Mouse (Mus musculus) kidney, embryonic 14.5 days (tissue): ENCODE measurements around the gene Pou3f1. TPM values are rescaled to one million over a fixed set of nuclear protein-coding genes. Genes with fewer than 3 reads are reported as not detected.

Experiments
- ATAC-seq: fragments of 200-750 bp; cut with Nextera tagmentation; 2 replicates; pipeline ENCODE4 v1.8.0; 2017; ENCODE audit warnings: moderate number of reproducible peaks, mild to moderate bottlenecking, moderate TSS enrichment, moderate library complexity; ENCODE audit not compliant: low FRiP score, low TSS enrichment
- H3K27ac ChIP-seq: fragments of 300-500 bp; sonication (generic); 2 replicates; pipeline ENCODE4 v1.5.1; 2014; ENCODE audit warnings: low read depth, mild to moderate bottlenecking, low read length, moderate library complexity, mixed read lengths
- H3K27me3 ChIP-seq: fragments of 300-500 bp; sonication (generic); 2 replicates; pipeline ENCODE4 v1.6.1; 2014; ENCODE audit warnings: mild to moderate bottlenecking, low read length; ENCODE audit not compliant: control insufficient read depth, insufficient read depth
- H3K36me3 ChIP-seq: fragments of 300-500 bp; sonication (generic); 2 replicates; pipeline ENCODE4 v1.6.1; 2014; ENCODE audit warnings: low read length, mixed read lengths; ENCODE audit not compliant: control insufficient read depth, insufficient read depth
- H3K4me1 ChIP-seq: fragments of 300-500 bp; sonication (generic); 2 replicates; pipeline ENCODE4 v1.6.1; 2014; ENCODE audit warnings: low read length, mixed read lengths; ENCODE audit not compliant: control insufficient read depth, insufficient read depth
- H3K4me2 ChIP-seq: fragments of 300-500 bp; sonication (generic); replicated peaks from 2 replicates; pipeline ENCODE4 v1.6.1; 2014; ENCODE audit warnings: low read depth, mild to moderate bottlenecking, low read length
- H3K4me3 ChIP-seq: fragments of 300-500 bp; sonication (generic); 2 replicates; pipeline ENCODE4 v1.5.1; 2014; ENCODE audit warnings: mild to moderate bottlenecking, low read length
- H3K9ac ChIP-seq: fragments of 300-500 bp; sonication (generic); 2 replicates; pipeline ENCODE4 v1.6.1; 2014; ENCODE audit warnings: low read depth, mild to moderate bottlenecking, low read length, moderate library complexity
- H3K9me3 ChIP-seq: fragments of 300-500 bp; sonication (generic); 2 replicates; pipeline ENCODE4 v1.6.1; 2016; ENCODE audit warnings: low read length; ENCODE audit not compliant: control insufficient read depth
- WGBS: fragments of 180-500 bp; shearing (Covaris S2); extraction: QIAGEN DNeasy Blood & Tissue Kit; methylation state at CpG from one replicate; pipeline ENCODE4 v1.1.7; 2014; 5-methylcytosine and 5-hydroxymethylcytosine counted together
- polyA plus RNA-seq: library from polyadenylated mRNA; unstranded; fragments of >200 nt; fragmentation: Nextera tagmentation; extraction: Ambion mirVana; gene quantifications from 2 replicates; pipeline ENCODE4 v1.2.1, GENCODE M21; 2014

Gene Pou3f1
- polyA plus RNA-seq, 1 experiment from 2014 or later, result 1.6 TPM

DNA sequence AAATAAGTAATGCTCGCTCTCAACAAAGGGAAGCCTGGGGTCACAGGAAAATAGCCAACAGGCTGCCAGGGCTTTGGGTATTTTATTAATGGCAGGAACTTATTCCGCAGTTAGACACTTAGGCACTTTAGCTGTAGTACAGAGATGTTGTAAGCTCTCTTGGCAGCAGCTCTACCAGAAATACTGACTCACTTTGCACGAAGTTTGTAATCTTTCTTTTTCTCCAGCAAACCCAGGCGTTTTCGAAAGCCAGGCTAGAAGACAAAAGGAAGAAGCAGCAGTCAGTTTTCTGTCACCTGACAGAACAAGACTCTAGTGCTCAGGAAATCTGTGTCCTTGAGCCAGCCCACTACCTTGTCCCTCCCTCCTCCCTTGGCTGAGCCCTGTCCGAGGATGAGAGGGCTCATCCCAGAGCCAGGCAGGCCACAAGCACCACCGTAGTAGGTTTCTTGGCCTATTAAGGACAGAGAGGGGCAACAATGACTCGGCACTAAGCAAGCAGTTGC, 29.3 kb downstream of the Pou3f1 start:
- Histone ChIP-seq H3K27ac (no peak overlapping the region), H3K9me3 (no peaks in the 10 kb centered on the region), H3K27me3 (no peaks in the 10 kb centered on the region), H3K4me1 (no peaks in the 10 kb centered on the region), H3K36me3 (peaks cover 50% of the 10 kb centered on the region), H3K9ac (no peak overlapping the region), H3K4me3 (no peak overlapping the region), H3K4me2 (no peak overlapping the region)
- 64% methylated on average over 8 of the region's 8 CpGs for whole genome bisulfite sequencing
- ATAC-seq, result no peak

DNA sequence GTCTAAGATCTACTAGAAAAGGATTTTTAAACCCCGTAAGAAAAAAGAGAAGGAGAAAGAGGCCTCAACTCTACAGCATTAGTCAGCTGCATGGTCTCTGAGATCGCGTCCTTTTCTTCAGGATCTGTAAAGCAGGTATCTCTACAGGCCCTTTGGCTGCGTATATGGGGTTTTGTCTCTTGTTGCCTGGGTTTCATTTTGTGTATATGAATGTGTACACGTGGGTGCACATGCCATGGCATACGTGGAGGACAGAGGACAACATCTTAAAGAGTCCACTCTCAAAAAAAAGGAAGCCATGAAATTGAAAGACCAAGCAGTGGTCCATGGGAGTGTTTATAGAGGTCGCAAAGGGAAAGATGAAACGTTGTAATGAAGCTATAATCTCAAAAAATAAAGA, 34.8 kb downstream of the Pou3f1 start:
- no peaks in the 10 kb centered on the region for H3K27me3 ChIP-seq
- H3K9me3 ChIP-seq, result no peaks in the 10 kb centered on the region
- H3K9ac ChIP-seq, result no peak overlapping the region
- H3K4me3 ChIP-seq, result no peak overlapping the region
- ATAC-seq, result no peak
- H3K4me1 ChIP-seq, result peaks cover 12% of the 10 kb centered on the region
- H3K4me2 ChIP-seq, result no peak overlapping the region
- 85% methylated on average over 8 of the region's 8 CpGs for WGBS
- H3K27ac ChIP-seq, result no peak overlapping the region
- peaks cover 10% of the 10 kb centered on the region; the same call in 1 of the 2 replicates for H3K36me3 ChIP-seq

DNA sequence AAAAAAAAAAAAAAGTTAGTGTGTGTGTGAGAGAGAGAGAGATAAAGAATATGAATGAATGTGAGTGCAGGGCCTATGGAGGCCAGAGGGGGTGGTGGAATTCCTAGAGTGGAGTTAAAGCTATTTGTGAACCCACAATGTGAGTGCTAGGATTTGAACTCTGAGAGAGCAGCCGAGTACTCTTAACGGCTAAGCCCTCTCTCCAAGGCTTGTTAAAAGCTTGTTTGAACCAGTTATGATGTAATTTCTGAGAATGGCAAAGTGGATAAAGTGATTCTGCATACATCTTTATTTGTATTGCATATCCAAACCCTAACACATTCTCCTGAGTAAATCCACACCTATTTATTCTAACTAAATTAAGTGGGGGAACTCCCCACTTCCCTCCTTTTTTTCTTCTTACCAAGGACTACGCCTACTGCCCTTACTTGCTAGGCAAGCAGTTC, 35.8 kb downstream of the Pou3f1 start:
- no peak for ATAC-seq
- Histone ChIP-seq H3K4me3 (peak overlapping the region; percentile 96), H3K36me3 (peaks cover 3% of the 10 kb centered on the region; the same call in 1 of the 2 replicates), H3K4me1 (peaks cover 12% of the 10 kb centered on the region), H3K9ac (peak overlapping the region; percentile 94), H3K27me3 (no peaks in the 10 kb centered on the region), H3K4me2 (peak overlapping the region; percentile 76), H3K9me3 (no peaks in the 10 kb centered on the region), H3K27ac (no peak overlapping the region)
- WGBS, result 81% methylated on average over 3 of the region's 3 CpGs

DNA sequence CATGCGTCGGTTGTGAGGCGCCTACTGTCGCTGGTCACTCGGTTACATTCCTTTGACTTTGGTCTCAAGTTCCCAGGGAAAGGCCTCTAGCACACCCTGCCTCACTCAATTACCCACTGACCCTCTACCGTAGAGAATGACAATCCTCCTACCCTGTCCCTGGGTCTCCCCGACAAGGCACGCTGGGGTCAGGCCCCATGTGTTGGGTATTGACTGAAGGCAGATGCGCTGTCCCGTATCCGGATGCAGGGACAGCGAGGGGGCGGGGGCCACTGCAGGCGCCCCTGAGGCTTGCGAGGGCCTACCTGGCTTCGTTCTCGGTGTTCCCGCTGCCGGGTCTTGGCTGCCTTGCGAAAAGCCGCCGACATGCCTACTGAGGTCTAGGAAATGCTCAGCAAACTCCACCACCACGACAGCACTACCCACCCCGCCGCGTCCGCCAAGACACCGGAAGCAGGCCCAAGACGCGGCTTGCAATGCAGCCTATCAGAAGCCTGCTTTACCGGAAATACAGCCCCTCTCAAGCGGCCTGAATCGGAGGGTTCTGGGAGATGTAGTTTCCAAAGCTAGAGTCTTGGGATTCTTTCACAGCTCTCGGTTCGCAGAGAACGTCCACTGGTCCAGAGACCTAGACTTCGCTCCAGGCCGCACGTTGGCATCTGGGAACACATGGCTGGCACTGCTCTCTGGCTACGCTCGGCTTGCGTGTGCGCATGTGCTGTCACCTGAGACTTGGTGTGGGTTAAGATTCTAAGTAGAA, 36.7 kb downstream of the Pou3f1 start, which contains the start of gene Utp11:
TSS of gene Utp11 (minus strand) at position 466 of the 760 bp plus-strand sequence.
- under 1% methylated on average over 43 of the region's 43 CpGs for WGBS
- Histone ChIP-seq H3K27ac (no peak within 1 kb of the TSS), H3K4me1 (peaks cover 12% of the 10 kb centered on the region), H3K9me3 (no peaks in the 10 kb centered on the region), H3K9ac (peak within 1 kb of the TSS; percentile 94), H3K36me3 (no peaks in the 10 kb centered on the region; the same call in 1 of the 2 replicates), H3K27me3 (no peaks in the 10 kb centered on the region), H3K4me2 (peak within 1 kb of the TSS; percentile 76), H3K4me3 (peak within 1 kb of the TSS; percentile 96)
- ATAC-seq, result peak; percentile 95

DNA sequence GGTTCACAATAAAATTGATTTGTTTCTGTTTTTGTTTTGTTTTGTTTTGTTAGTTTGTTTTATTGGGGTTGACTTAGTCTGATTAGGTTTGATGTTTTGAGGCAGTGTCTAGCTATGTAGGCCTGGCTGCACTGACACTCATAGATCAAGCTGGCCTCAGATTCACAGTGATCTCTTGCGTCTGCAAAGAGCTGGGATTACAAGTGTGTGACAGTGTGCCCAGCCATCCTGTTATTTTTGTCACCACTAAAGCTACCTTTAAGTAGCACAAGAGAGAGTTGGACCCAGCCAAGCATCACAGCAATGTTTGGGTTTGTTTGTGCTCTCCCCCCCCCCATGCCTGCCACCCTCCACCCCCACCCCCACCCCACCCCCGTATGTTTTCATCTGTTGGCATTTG, 38.0 kb downstream of the Pou3f1 start:
- Histone ChIP-seq H3K4me1 (peaks cover 13% of the 10 kb centered on the region), H3K9ac (no peak overlapping the region), H3K27me3 (no peaks in the 10 kb centered on the region), H3K4me2 (no peak overlapping the region), H3K4me3 (no peak overlapping the region), H3K9me3 (no peaks in the 10 kb centered on the region), H3K27ac (no peak overlapping the region), H3K36me3 (no peaks in the 10 kb centered on the region)
- no peak for ATAC-seq
- 34% methylated on average over 2 of the region's 2 CpGs for WGBS

DNA sequence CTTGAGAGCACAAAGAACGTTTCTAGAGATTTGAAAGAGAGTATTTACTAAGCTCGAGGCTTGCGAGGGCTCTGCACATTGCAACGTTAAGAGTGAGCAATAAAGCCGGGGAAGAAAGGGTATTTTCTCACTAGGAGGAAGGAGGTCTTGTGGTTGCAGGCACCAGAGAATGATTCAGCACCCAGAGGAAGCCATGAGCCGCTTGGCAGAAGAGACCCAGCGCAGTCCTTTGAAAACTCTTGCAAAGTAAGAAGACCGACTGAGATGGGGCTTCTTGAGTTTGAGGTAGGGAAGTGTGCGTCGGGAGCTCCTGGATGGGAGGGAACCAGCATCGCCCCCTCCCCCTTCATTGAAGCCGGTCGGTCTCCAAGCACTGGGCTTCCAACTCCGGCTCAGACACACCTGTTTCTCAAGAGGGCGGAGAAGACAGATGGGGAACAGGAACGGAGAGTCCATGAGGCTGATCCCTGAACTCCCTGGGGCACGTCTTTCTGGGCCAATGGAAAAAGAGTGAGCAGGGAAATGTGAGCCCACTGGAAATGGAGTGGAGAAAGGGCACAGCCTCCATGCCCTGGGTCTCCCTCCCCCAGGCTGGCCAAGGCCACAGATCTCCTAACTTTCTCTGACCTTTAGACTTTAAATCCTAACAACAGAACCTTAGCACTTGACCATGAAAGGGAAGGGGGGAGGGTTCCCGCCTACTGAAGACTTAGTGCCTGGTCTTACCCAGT, 39.3 kb downstream of the Pou3f1 start:
- Histone ChIP-seq H3K4me3 (0 out of 2 replicates have a peak overlapping the region, but pooled peaks have one; percentile 10), H3K4me2 (0 out of 2 replicates have a peak overlapping the region, but pooled peaks have one; percentile 15)
- 8% methylated on average over 18 of the region's 18 CpGs for WGBS

DNA sequence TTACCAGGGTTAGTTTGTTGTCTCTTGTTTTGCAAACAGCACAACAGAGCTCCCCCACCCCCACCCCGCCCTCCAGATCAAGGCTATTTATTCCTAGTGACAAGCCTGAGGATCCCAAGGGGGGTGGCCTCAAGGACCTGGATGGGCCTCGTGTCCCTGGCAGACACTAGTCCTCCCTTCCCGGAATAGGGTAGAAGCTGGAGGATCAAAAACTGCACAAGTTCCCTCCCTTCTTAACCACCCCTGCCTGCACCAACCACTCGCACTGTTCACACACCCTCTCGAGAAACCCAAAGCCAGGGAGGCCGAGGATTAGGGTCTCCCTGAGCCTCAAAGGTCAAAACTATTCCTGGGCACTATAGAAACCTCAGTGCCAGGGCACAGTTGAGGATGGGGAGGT, 43.2 kb downstream of the Pou3f1 start:
- ATAC-seq, result peak; percentile 0; the same call in 1 of the 2 replicates
- H3K36me3 ChIP-seq, result no peaks in the 10 kb centered on the region
- peak overlapping the region; percentile 92 for H3K4me2 ChIP-seq
- H3K9ac ChIP-seq, result peak overlapping the region; percentile 85; the same call in 1 of the 2 replicates
- H3K4me3 ChIP-seq, result peak overlapping the region; percentile 82
- H3K4me1 ChIP-seq, result peaks cover 38% of the 10 kb centered on the region
- WGBS, result 11% methylated on average over 6 of the region's 6 CpGs
- no peaks in the 10 kb centered on the region for H3K27me3 ChIP-seq
- H3K27ac ChIP-seq, result no peak overlapping the region
- no peaks in the 10 kb centered on the region for H3K9me3 ChIP-seq

More for the DNA sequence above, 39.3 kb downstream of the Pou3f1 start:
- Histone ChIP-seq H3K27me3 (no peaks in the 10 kb centered on the region), H3K36me3 (no peaks in the 10 kb centered on the region), H3K4me1 (peaks cover 19% of the 10 kb centered on the region), H3K9me3 (no peaks in the 10 kb centered on the region), H3K9ac (no peak overlapping the region), H3K27ac (no peak overlapping the region)
- ATAC-seq, result no peak

DNA sequence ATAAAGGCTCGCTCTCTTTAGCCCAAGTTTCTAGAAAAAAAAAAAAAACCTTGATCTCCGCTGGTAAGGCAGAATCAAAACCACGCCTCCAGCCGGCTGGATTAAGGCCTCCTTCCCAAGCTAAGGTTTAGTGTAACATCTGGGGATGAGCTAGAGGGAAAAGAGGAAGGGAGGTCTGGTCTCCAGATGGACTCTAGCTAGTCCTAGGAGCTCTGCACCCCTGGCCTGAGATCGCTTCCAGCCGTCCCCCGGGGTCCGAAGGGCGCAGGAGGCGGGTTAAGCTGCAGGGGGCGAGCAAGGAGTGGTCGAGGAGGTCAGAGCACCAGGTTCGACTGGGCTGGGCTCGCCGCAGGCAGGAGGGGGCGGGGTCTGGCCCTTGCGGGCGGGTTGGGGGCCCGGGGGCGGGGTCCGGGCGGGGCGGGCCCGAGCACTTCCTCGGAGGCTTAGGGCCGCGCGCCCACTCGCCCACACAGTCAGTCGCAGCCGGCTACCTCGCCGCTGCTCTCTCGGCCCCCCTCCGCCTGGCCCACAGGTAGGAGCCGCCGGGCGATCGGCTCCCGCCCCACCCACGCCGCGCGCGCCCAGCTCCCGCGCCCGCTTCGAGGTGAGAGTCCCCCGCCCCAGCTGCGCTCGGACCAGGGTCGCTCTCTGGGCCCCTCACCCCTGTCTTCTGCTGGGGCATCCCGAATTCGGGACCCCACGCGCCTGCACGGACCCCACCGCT, 43.8 kb downstream of the Pou3f1 start, which contains the start of gene Fhl3:
TSS of gene Fhl3 (plus strand) at position 454 of the 724 bp plus-strand sequence.
- Histone ChIP-seq H3K4me3 (peak within 1 kb of the TSS; percentile 82), H3K9me3 (no peaks in the 10 kb centered on the region), H3K36me3 (no peaks in the 10 kb centered on the region), H3K27ac (peak within 1 kb of the TSS; percentile 83), H3K27me3 (no peaks in the 10 kb centered on the region), H3K9ac (peak within 1 kb of the TSS; percentile 85), H3K4me1 (peaks cover 45% of the 10 kb centered on the region), H3K4me2 (peak within 1 kb of the TSS; percentile 92)
- peak; percentile 82 for ATAC-seq
- under 1% methylated on average over 54 of the region's 59 CpGs for WGBS
